Mouse (Mus musculus) limb, embryonic 10.5 days (tissue): ENCODE results near the gene Gigyf2. TPM values are rescaled to one million over a fixed set of nuclear protein-coding genes. Genes with fewer than 3 reads are reported as not detected.

ENCODE experiments used
- DNase-seq: peaks from one replicate; pipeline ENCODE4 v3.0.0-alpha.2; 2017; ENCODE audit warnings: low spot score
- H3K27ac ChIP-seq: fragments of 300-500 bp; sonication (generic); 2 replicates; pipeline ENCODE4 v1.5.1; 2016; ENCODE audit warnings: mild to moderate bottlenecking
- H3K27me3 ChIP-seq: fragments of 300-500 bp; sonication (generic); 2 replicates; pipeline ENCODE4 v1.6.1; 2016; ENCODE audit warnings: low read depth, mild to moderate bottlenecking; ENCODE audit not compliant: poor library complexity, severe bottlenecking
- H3K36me3 ChIP-seq: fragments of 300-500 bp; sonication (generic); 2 replicates; pipeline ENCODE4 v1.6.1; 2016; ENCODE audit warnings: mild to moderate bottlenecking, moderate library complexity
- H3K4me1 ChIP-seq: fragments of 300-500 bp; sonication (generic); 2 replicates; pipeline ENCODE4 v1.6.1; 2016
- H3K4me3 ChIP-seq: fragments of 300-500 bp; sonication (generic); 2 replicates; pipeline ENCODE4 v1.5.1; 2016; ENCODE audit warnings: mild to moderate bottlenecking, moderate library complexity
- H3K9me3 ChIP-seq: fragments of 300-500 bp; sonication (generic); replicated peaks from 2 replicates; pipeline ENCODE4 v1.6.1; 2016; ENCODE audit warnings: mild to moderate bottlenecking
- WGBS: fragments of 180-500 bp; shearing (Covaris S2); methylation state at CpG from one replicate; pipeline ENCODE4 v1.1.7; 2016; 5-methylcytosine and 5-hydroxymethylcytosine counted together
- polyA plus RNA-seq: library from polyadenylated mRNA; unstranded; fragments of >200 nt; fragmentation: Nextera tagmentation; extraction: Ambion mirVana; gene quantifications from 2 replicates; pipeline ENCODE4 v1.2.1, GENCODE M21; 2016

Gigyf2 gene
- polyA plus RNA-seq, 1 experiment from 2014 or later: 49.1 TPM

DNA sequence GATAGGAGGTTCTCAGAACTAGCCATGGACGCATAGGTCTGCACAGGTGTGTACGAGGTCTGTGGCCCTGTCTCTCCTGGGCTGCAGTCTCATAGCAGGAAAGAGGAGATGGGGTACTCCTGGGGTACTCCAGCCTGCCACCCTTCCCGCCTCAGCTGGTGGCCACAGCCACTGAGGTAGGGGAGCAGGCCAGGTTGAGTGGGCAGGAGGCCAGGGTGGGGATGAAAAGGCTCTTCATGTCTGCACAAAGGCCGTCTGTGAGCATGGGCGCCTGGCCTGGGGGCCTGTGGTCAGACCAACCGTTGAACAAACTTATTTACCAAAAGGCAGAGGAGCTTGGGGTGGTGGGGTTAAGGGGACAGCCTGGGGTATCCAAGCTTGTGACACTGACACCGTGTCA, 145.1 kb downstream of the Gigyf2 start:
- peaks cover 43% of the 10 kb centered on the region for H3K27me3 ChIP-seq
- DNase-seq: no peak
- no peaks in the 10 kb centered on the region for H3K36me3 ChIP-seq
- no peak overlapping the region for H3K4me3 ChIP-seq
- WGBS: 79% methylated on average over 7 of the region's 7 CpGs
- H3K9me3 ChIP-seq: no peaks in the 10 kb centered on the region
- H3K27ac ChIP-seq: no peak overlapping the region
- peaks cover 9% of the 10 kb centered on the region for H3K4me1 ChIP-seq

DNA sequence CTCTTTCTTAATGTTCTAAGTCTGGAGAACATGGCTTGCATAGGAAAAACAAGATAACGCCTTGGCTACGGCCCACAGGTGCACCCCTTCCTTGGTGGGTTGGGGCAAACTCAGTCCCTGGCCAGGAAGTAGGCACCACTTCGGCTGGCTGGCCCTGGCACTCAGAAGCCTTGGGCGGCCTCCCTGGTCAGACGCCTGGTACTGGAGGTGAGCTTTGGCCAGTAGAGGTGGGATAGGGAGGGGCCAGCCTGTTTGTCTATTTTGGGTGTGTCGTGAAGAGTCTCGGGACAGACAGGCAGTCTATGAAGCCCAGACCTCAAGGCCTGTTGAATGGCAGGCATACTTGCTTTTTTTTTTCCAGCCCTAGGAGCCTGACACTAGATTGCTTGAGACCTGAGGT, 145.8 kb downstream of the Gigyf2 start:
- 82% methylated on average over 7 of the region's 7 CpGs for whole genome bisulfite sequencing
- Histone ChIP-seq H3K27ac (no peak overlapping the region), H3K4me3 (no peak overlapping the region), H3K27me3 (peaks cover 49% of the 10 kb centered on the region), H3K36me3 (no peaks in the 10 kb centered on the region), H3K4me1 (peaks cover 9% of the 10 kb centered on the region), H3K9me3 (no peaks in the 10 kb centered on the region)
- DNase-seq: no peak

DNA sequence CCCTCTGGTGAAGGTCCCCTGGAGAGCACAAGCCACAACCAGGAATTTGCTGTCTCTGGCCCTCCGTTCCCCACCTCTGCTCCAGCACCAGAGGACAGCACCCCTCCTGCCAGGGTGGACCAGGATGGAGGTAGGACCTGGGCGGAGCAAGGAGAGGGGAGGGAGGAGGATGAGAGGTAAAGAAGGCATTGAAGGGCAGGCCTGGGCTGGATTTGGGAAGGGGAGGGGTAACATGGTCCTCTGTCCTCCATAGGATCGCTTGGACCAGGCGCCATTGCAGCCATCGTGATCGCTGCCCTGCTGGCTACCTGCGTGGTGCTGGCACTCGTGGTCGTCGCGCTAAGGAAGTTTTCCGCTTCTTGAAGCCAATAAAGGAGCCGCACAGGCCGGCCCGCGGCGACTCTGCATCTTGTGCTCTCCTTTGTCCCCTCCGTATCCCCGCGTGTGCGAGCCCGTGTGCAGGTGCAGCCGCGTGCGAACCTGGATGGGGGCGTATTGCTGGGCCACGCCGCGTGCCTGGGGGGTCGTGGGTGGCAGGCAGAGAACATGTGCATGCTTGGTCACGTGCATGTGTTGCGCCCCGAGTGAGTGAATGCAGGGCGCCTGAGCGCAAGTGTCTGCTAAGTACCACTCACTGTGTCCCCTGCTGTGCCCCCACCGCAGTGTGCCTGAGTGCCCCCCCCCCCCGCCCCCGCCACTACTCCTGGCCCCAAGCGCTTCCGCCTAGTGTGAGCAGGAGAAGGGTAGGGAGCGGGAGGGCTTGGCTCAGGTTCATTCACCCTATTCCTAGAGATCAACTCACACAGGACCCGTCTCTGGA, 148.5 kb downstream of the Gigyf2 start:
- peak; percentile 48 for DNase-seq
- H3K4me3 ChIP-seq: peak overlapping the region; percentile 55
- WGBS: 2% methylated on average over 40 of the region's 42 CpGs
- H3K27ac ChIP-seq: peak overlapping the region; percentile 58
- peaks cover 9% of the 10 kb centered on the region for H3K4me1 ChIP-seq
- no peaks in the 10 kb centered on the region for H3K36me3 ChIP-seq
- peaks cover 50% of the 10 kb centered on the region for H3K27me3 ChIP-seq
- no peaks in the 10 kb centered on the region for H3K9me3 ChIP-seq

DNA sequence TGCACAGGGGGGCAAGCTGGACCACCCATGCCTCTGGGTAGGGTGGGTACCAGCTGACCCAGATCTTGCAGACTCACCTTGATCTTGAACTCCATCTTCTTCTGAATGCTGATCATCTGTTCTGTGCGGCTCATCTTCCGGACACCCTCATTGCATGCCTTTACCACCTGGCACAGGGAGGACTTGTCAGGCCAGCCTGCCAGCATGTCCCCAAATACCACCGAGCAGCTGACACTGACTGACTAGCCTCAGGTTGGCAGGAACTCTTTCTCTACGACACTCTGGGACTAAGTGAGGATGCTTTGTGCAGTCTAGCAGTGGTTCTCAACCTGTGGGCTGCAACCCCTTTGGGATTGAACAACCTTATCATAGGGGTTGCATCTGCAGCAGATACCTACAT, 155.7 kb downstream of the Gigyf2 start:
- Histone ChIP-seq H3K36me3 (no peaks in the 10 kb centered on the region), H3K4me3 (no peak overlapping the region), H3K27ac (no peak overlapping the region), H3K4me1 (no peaks in the 10 kb centered on the region), H3K27me3 (peaks cover under 1% of the 10 kb centered on the region; the same call in 1 of the 2 replicates), H3K9me3 (no peaks in the 10 kb centered on the region)
- no peak for DNase-seq
- 86% methylated on average over 4 of the region's 4 CpGs for WGBS

DNA sequence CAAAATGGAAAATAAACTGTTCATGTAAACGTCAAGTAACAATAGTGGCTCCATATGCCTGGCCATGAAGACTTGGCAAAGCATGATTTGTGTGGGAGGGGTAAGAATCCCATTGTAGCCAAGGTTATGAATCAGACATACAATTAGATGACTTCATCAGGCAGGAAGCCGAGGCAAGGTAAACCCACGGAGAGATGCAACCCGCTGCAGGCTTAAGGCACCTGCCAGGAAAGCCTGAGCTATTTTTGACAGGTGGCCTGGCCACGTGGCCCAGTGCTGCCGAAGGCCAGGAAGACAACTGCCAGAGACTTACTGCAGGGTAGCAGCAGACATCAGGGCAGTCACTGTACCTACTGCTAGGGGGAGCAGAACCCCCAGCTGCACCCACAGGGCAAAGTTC, 159.6 kb downstream of the Gigyf2 start:
- 82% methylated on average over 6 of the region's 6 CpGs for WGBS
- Histone ChIP-seq H3K9me3 (no peaks in the 10 kb centered on the region), H3K27ac (no peak overlapping the region), H3K4me3 (no peak overlapping the region), H3K27me3 (no peaks in the 10 kb centered on the region), H3K36me3 (no peaks in the 10 kb centered on the region), H3K4me1 (no peaks in the 10 kb centered on the region)
- DNase-seq: no peak

DNA sequence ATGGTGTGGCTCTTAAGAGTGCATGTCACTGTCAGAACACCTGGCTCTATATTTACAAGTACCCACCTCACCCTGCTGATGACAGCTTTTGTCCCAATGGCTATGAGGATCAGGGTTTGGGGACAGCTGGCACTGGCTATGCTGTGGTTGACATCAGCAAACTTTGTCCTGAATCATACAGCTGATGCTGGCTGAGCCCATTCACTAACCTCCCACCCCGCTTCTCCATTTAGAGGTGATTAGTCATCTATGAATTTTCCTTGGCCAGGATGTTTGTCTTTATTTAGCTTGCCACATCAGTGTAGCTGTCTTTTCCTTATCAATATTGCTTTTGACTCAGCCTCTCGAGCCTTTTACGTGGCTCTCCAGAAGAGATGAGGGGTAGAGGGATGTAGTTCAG, 165.5 kb downstream of the Gigyf2 start:
- H3K36me3 ChIP-seq: no peaks in the 10 kb centered on the region
- H3K9me3 ChIP-seq: no peaks in the 10 kb centered on the region
- H3K4me1 ChIP-seq: no peaks in the 10 kb centered on the region
- 92% methylated on average over 3 of the region's 3 CpGs for WGBS
- no peak for DNase-seq
- no peaks in the 10 kb centered on the region for H3K27me3 ChIP-seq
- no peak overlapping the region for H3K27ac ChIP-seq
- H3K4me3 ChIP-seq: no peak overlapping the region

DNA sequence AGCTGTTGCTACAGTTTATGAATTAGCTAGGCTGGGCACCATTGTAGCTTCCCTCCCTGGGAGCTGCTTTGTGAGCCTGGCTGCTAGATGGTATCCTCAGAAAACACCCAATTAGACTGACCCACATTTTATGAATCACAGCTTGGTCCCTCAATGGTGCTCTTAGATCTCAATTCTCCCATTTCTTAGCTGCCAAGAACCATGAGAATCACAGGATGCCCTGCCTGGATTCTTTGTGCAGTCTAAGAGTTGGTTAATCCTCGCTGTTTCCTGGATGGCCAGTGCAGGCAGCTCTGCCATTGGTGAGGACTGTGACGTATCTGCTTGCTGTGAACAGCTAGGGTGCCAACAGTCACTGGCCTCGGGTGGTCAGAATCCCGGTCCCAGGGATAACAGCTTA, 166.7 kb downstream of the Gigyf2 start:
- H3K9me3 ChIP-seq: no peaks in the 10 kb centered on the region
- DNase-seq: no peak
- 77% methylated on average over 4 of the region's 4 CpGs for WGBS

More for the DNA sequence above, 166.7 kb downstream of the Gigyf2 start:
- no peak overlapping the region for H3K27ac ChIP-seq
- no peaks in the 10 kb centered on the region for H3K4me1 ChIP-seq
- H3K36me3 ChIP-seq: no peaks in the 10 kb centered on the region
- H3K4me3 ChIP-seq: no peak overlapping the region
- no peaks in the 10 kb centered on the region for H3K27me3 ChIP-seq

Other genes starting within 250 kb of the Gigyf2 start
- gene Alppl2, start 237.1 kb upstream of the Gigyf2 start, polyA plus RNA-seq: not detected in 2 replicates
- gene Alpi, start 225.4 kb upstream of the Gigyf2 start, polyA plus RNA-seq: not detected in 2 replicates
- not detected in 2 replicates for gene Akp3, start 202.0 kb upstream of the Gigyf2 start, polyA plus RNA-seq
- 0.11 TPM in 2 replicates for gene Ecel1, start 170.5 kb upstream of the Gigyf2 start, polyA plus RNA-seq
- 0.06 TPM in 1 of 2 replicates, not detected in the other for gene Prss56, start 143.7 kb upstream of the Gigyf2 start, polyA plus RNA-seq
- gene Chrnd, start 136.4 kb upstream of the Gigyf2 start, polyA plus RNA-seq: 0.14 and 0.55 TPM in 2 replicates
- 0.26 and 0.81 TPM in 2 replicates for gene Chrng, start 122.3 kb upstream of the Gigyf2 start, polyA plus RNA-seq
- 181 and 202 TPM in 2 replicates for gene Eif4e2, start 113.1 kb upstream of the Gigyf2 start, polyA plus RNA-seq
- gene Efhd1, start 62.6 kb upstream of the Gigyf2 start, polyA plus RNA-seq: 0.10 and 0.11 TPM in 2 replicates
- gene Kcnj13, start 67.7 kb downstream of the Gigyf2 start, polyA plus RNA-seq: 0.65 and 0.71 TPM in 2 replicates
- gene Snorc, start 143.3 kb downstream of the Gigyf2 start, polyA plus RNA-seq: not detected in 2 replicates
- not detected in 2 replicates for gene Neu2, start 182.9 kb downstream of the Gigyf2 start, polyA plus RNA-seq
- gene Ngef, start 246.9 kb downstream of the Gigyf2 start, polyA plus RNA-seq: 0.23 and 0.35 TPM in 2 replicates